Mouse (Mus musculus) bone marrow macrophage, adult 2 months (primary cell): Measurements from ENCODE around the gene Ift122. TPM values are rescaled to one million over a fixed set of nuclear protein-coding genes. Genes with fewer than 3 reads are reported as not detected.

Experiments used
- H3K27ac ChIP-seq: 2 replicates; pipeline ENCODE4 v1.5.1; 2012; ENCODE audit warnings: low read depth, low read length; ENCODE audit not compliant: insufficient read depth
- H3K4me1 ChIP-seq: 2 replicates; pipeline ENCODE4 v1.6.1; 2012; ENCODE audit warnings: low read length; ENCODE audit not compliant: control insufficient read depth, insufficient read depth
- H3K4me3 ChIP-seq: 2 replicates; pipeline ENCODE4 v1.5.1; 2012; ENCODE audit warnings: mild to moderate bottlenecking, low read length, moderate library complexity; ENCODE audit not compliant: insufficient read depth
- CTCF ChIP-seq: IDR thresholded peaks from 2 replicates; pipeline ENCODE4 v1.5.1; 2012; ENCODE audit warnings: low read depth, mild to moderate bottlenecking, low read length, moderate library complexity
- POLR2A ChIP-seq: IDR thresholded peaks from 2 replicates; pipeline ENCODE4 v1.6.1; 2012; ENCODE audit warnings: mild to moderate bottlenecking, low read depth, low read length, borderline replicate concordance
- polyA plus RNA-seq: library from polyadenylated mRNA; stranded (reverse); fragments of >200 nt; gene quantifications from 2 replicates; pipeline ENCODE4 v1.2.4, GENCODE M21; 2012; ENCODE audit not compliant: missing spikeins, insufficient read depth, insufficient read length

Ift122 gene
- polyA plus RNA-seq, 1 experiment = 9.3 TPM

- no peak for TF ChIP-seq POLR2A
- no peak for TF ChIP-seq CTCF
- Histone ChIP-seq H3K27ac (no peak overlapping the region), H3K4me3 (no peak overlapping the region), H3K4me1 (peaks cover 6% of the 10 kb centered on the region)
These were observed 63.3 kb downstream of the Ift122 start for GRCm38 (mm10) chr6:115916611-115917010.

DNA sequence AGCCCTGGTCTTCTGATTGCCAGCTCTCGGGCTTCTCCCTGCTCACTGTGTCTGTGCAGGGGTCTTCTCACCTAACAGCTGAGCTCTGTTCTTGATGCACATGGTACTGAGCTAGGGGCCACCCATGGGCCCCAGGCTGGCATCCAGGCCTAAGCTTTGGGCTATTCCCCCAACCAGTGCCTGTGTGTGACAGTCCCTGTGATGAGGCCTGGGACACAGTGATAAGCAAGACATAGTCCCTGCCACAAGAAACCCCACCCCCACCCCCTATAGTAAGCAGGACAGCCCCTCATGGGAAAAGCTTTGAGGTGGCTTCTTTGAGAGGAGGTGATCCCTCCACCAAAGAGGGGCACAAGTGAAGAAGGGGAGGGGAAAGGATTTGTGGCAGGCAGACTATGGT lies 65.3 kb downstream of the Ift122 start:
- no peak for TF ChIP-seq POLR2A
- no peak for TF ChIP-seq CTCF
- H3K27ac ChIP-seq = no peak overlapping the region
- H3K4me1 ChIP-seq = no peaks in the 10 kb centered on the region
- no peak overlapping the region for H3K4me3 ChIP-seq

DNA sequence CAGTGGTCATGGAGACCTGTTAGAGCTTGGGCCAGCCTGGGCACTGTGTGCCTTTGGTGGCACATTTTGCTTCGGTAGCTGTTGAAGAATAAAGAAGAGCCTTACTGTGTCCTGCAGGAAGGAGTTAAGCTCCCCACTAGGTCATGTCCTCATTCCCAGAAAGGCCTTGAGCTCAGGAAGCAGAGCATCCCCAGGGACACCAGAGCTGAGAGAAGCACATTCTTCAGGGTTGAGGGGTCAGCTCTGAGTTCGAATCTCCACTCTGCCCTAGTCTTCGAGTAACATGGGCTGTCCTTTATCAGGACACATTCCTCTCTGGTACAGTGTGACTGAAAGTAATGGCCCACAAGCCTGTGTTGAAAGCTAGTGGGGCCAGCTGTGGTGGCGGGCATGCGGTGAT lies 66.6 kb downstream of the Ift122 start:
- no peak for TF ChIP-seq POLR2A
- TF ChIP-seq CTCF = no peak
- no peaks in the 10 kb centered on the region for H3K4me1 ChIP-seq
- no peak overlapping the region for H3K4me3 ChIP-seq
- H3K27ac ChIP-seq = no peak overlapping the region

GRCm38 (mm10) chr6:115924829-115925228 lies 71.6 kb downstream of the Ift122 start:
- no peak overlapping the region for H3K4me3 ChIP-seq
- TF ChIP-seq CTCF (no peak), POLR2A (no peak)
- no peak overlapping the region for H3K27ac ChIP-seq

DNA sequence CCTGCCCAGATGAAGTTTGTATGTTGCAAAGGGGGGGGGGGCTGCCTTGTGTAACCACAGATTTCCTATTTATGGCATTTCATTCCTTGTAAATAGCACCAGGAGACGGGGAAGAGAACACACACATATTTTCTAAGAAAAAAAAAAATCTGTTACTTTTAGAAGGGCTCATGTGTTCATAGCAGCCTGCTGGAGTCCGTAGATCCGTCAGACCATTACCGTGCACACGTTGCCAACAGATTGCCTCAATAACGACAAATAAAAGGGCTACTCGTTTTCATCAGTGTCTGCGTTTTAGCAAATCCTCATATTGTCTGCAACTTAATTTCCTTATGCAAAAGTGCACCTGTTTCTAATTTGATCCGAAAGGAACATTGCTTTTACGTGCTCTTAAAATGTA lies 73.1 kb downstream of the Ift122 start:
- peaks cover 5% of the 10 kb centered on the region for H3K4me1 ChIP-seq
- H3K27ac ChIP-seq = no peak overlapping the region
- no peak for TF ChIP-seq CTCF
- TF ChIP-seq POLR2A = no peak
- H3K4me3 ChIP-seq = no peak overlapping the region

More at GRCm38 (mm10) chr6:115924829-115925228, 71.6 kb downstream of the Ift122 start:
- H3K4me1 ChIP-seq = peaks cover 5% of the 10 kb centered on the region

DNA sequence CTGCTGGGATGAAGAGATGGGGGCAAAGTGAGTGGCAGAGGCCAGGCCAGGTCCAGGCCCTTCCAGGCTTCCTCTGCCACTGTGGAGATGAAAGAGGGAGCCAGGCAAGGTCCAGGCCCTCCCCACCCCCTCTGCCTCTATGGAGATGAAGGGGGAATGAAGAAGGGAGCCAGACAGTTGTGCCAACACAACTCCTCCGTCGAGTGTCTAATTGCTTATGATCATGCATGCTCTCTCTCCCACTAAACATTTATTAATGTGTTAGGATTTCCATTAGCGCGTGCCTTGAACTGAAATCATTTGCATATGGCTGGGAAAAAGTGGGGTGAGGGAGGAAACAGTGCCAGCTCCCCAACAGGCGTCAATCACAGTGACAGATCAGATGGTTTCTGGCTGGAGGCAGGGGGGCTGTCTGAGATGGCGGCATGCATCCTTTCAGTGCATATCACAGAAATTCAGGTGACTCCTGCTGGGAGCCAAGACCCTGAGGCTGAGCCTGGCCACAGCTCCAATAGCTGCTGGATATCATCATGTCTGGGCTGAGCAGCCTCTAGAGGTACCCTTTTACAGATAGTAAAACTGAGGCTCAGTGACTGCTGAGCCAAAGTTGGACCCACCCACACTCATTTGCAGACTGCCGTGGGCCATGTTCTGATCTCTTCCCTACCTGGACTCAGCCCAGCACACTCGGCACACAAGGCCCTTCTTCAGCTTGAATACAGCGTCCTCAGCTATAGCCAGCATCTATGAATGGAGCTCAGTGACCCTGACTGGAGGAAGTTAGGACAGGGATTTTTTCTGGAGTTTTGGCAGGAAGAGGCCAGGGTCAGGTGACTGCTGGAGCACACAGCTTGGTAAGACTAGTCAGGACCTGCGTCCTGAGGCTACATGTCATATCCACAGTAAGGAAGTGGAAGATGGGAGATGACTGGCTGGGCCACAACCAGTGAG lies 74.3 kb downstream of the Ift122 start:
- no peak overlapping the region for H3K4me3 ChIP-seq
- TF ChIP-seq POLR2A (no peak), CTCF (no peak)
- H3K27ac ChIP-seq = no peak overlapping the region
- peaks cover 5% of the 10 kb centered on the region for H3K4me1 ChIP-seq

DNA sequence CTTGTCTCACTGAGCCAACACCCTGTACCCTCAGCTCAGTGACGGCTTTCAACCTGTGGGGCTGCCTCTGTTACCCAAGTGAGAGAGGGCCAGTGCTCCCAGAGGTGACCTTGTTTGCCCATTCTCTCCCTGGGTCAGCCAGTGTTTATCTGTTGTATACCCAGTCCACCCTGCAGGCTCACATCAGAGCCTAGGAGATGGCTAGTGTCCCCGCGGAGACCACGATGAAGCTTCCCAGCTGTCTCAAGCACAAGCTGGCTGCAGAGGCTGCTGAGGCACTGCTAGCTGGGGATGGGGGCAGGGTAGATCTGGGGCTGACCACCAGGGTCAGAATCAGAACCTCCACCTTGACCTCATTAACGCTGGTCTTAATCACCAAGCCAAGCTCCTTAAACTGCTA lies 76.7 kb downstream of the Ift122 start:
- H3K4me1 ChIP-seq = peaks cover 5% of the 10 kb centered on the region
- H3K4me3 ChIP-seq = no peak overlapping the region
- TF ChIP-seq POLR2A (no peak), CTCF (no peak)
- H3K27ac ChIP-seq = no peak overlapping the region

- H3K4me1 ChIP-seq = peaks cover 5% of the 10 kb centered on the region
- TF ChIP-seq POLR2A (no peak), CTCF (no peak)
- H3K27ac ChIP-seq = no peak within 1 kb of the TSS
- no peak within 1 kb of the TSS for H3K4me3 ChIP-seq
These were observed 78.4 kb downstream of the Ift122 start, which contains the start of gene Rho for GRCm38 (mm10) chr6:115931639-115932038. TSS of gene Rho (plus strand) at chr6:115931748.

GRCm38 (mm10) chr6:115932391-115932790 lies 79.1 kb downstream of the Ift122 start:
- H3K4me3 ChIP-seq = no peak overlapping the region
- TF ChIP-seq CTCF = no peak
- no peak for TF ChIP-seq POLR2A
- H3K27ac ChIP-seq = no peak overlapping the region
- peaks cover 5% of the 10 kb centered on the region for H3K4me1 ChIP-seq

DNA sequence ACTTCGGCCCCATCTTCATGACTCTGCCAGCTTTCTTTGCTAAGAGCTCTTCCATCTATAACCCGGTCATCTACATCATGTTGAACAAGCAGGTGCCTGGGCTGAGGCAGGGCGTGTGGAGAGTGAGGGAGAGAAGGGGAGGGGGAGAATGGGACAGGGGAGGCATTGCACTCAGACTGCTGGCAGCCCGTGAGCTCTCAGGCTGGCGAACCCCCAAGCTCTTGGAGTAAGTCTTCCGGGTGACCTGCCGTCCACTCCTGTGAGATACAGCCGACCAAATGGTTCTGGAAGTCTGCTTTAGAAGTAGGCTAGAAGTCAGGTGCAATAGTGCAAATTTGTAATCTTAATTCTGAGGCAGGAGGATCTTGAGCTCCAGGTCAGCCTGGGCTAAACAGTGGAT lies 82.3 kb downstream of the Ift122 start:
- Histone ChIP-seq H3K4me3 (no peak overlapping the region), H3K27ac (no peak overlapping the region), H3K4me1 (peaks cover under 1% of the 10 kb centered on the region; the same call in 1 of the 2 replicates)
- TF ChIP-seq POLR2A (no peak), CTCF (no peak)

DNA sequence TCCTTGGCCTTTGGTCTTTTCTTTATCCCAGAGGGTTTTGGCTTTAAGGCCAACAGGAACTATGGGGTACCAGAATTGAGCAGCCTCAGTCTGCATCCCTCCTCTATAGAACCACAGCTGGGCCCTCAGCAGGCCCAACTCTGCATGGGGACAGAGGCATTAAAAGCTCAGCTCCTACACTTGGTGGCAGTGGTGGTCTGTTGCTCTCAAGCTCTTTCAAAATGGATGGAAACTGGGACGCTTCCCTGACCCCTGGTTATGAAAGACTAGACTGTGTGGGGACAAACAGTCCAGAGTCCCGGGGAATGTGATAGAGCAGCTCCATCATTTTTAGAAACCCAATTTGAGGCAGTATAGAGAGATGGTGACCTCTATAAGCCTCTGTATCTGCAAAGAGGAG lies 84.7 kb downstream of the Ift122 start:
- H3K4me3 ChIP-seq = no peak overlapping the region
- no peak for TF ChIP-seq CTCF
- TF ChIP-seq POLR2A = no peak
- H3K4me1 ChIP-seq = peaks cover 17% of the 10 kb centered on the region
- no peak overlapping the region for H3K27ac ChIP-seq
